Mouse (Mus musculus) cerebral cortex, adult 2 months (tissue): ENCODE data around the gene Psmd9.

Experiments used
- WGBS: fragments of 180-500 bp; shearing (Covaris S2); methylation state at CpG from one replicate; pipeline ENCODE4 v1.1.7; 2018; 5-methylcytosine and 5-hydroxymethylcytosine counted together

The Psmd9 gene

GRCm38 (mm10) chr5:123193436-123193835, 24.2 kb downstream of the Psmd9 start:
- WGBS, result 88% methylated on average over 5 of the region's 5 CpGs

- 86% methylated on average over 6 of the region's 6 CpGs for WGBS
These were observed 25.6 kb downstream of the Psmd9 start for GRCm38 (mm10) chr5:123194856-123195255.

- WGBS, result 91% methylated on average over 16 of the region's 16 CpGs
These were observed 26.3 kb downstream of the Psmd9 start for GRCm38 (mm10) chr5:123195500-123196000.

- 79% methylated on average over 4 of the region's 4 CpGs for WGBS
These were observed 27.5 kb downstream of the Psmd9 start for GRCm38 (mm10) chr5:123196746-123197145.

GRCm38 (mm10) chr5:123198523-123198922, 29.3 kb downstream of the Psmd9 start:
- 91% methylated on average over 4 of the region's 4 CpGs for WGBS

- 85% methylated on average over 5 of the region's 7 CpGs for WGBS
These were observed 31.8 kb downstream of the Psmd9 start for GRCm38 (mm10) chr5:123200816-123201522.

GRCm38 (mm10) chr5:123201523-123201892, 32.3 kb downstream of the Psmd9 start:
- 86% methylated on average over 7 of the region's 7 CpGs for WGBS

GRCm38 (mm10) chr5:123201987-123202386, 32.8 kb downstream of the Psmd9 start:
- 80% methylated on average over 5 of the region's 5 CpGs for WGBS

GRCm38 (mm10) chr5:123202771-123203170, 33.6 kb downstream of the Psmd9 start:
- 52% methylated on average over 4 of the region's 4 CpGs for WGBS

GRCm38 (mm10) chr5:123203591-123203990, 34.4 kb downstream of the Psmd9 start:
- 93% methylated on average over 7 of the region's 7 CpGs for WGBS

- WGBS, result 80% methylated on average over 5 of the region's 5 CpGs
These were observed 53.3 kb downstream of the Psmd9 start for GRCm38 (mm10) chr5:123222346-123223050.

- WGBS, result 74% methylated on average over 4 of the region's 4 CpGs
These were observed 53.8 kb downstream of the Psmd9 start for GRCm38 (mm10) chr5:123223051-123223410.

GRCm38 (mm10) chr5:123223861-123224260, 54.6 kb downstream of the Psmd9 start:
- 57% methylated on average over 6 of the region's 6 CpGs for WGBS

GRCm38 (mm10) chr5:123226851-123227250, 57.6 kb downstream of the Psmd9 start:
- 81% methylated on average over 7 of the region's 7 CpGs for WGBS

- 2% methylated on average over 42 of the region's 42 CpGs for WGBS
These were observed 58.7 kb downstream of the Psmd9 start for GRCm38 (mm10) chr5:123227762-123228523.

GRCm38 (mm10) chr5:123228524-123228922, 59.3 kb downstream of the Psmd9 start:
- WGBS, result 2% methylated on average over 15 of the region's 15 CpGs

- 83% methylated on average over 6 of the region's 6 CpGs for WGBS
These were observed 60.1 kb downstream of the Psmd9 start for GRCm38 (mm10) chr5:123229296-123229695.

GRCm38 (mm10) chr5:123232180-123232579, 63.0 kb downstream of the Psmd9 start:
- 97% methylated on average over 2 of the region's 2 CpGs for WGBS

GRCm38 (mm10) chr5:123235731-123236130, 66.5 kb downstream of the Psmd9 start:
- WGBS, result 35% methylated on average over 2 of the region's 2 CpGs

- WGBS, result 47% methylated on average over 9 of the region's 9 CpGs
These were observed 67.2 kb downstream of the Psmd9 start for GRCm38 (mm10) chr5:123236426-123236825.

GRCm38 (mm10) chr5:123239501-123239900, 70.3 kb downstream of the Psmd9 start:
- WGBS, result 94% methylated on average over 11 of the region's 11 CpGs

GRCm38 (mm10) chr5:123245518-123245917, 76.3 kb downstream of the Psmd9 start:
- WGBS, result 18% methylated on average over 4 of the region's 4 CpGs
